Mouse (Mus musculus) liver, postnatal 0 days (tissue): ENCODE results near the gene Ankrd31. TPM values are rescaled to one million over a fixed set of nuclear protein-coding genes. Genes with fewer than 3 reads are reported as not detected.
"Not testable (repeated sequence)": the region's sequence is repeated elsewhere in the genome, so short reads cannot be mapped to it uniquely, and the experiment has no call there.

Experiments
- ATAC-seq: fragments of 200-750 bp; cut with Nextera tagmentation; 2 replicates; pipeline ENCODE4 v1.8.0; 2017; ENCODE audit warnings: mild to moderate bottlenecking, moderate library complexity
- DNase-seq: peaks from one replicate; pipeline ENCODE4 v3.0.0-alpha.2; 2016
- H3K27ac ChIP-seq: fragments of 300-500 bp; sonication (generic); 2 replicates; pipeline ENCODE4 v1.5.1; 2014; ENCODE audit warnings: antibody characterized with exemption, moderate library complexity, mild to moderate bottlenecking, low read depth
- H3K27me3 ChIP-seq: fragments of 300-500 bp; sonication (generic); 2 replicates; pipeline ENCODE4 v1.6.1; 2014; ENCODE audit warnings: low read length, control low read depth, mixed read lengths; ENCODE audit not compliant: insufficient read depth
- H3K36me3 ChIP-seq: fragments of 300-500 bp; sonication (generic); replicated peaks from 2 replicates; pipeline ENCODE4 v1.6.1; 2014; ENCODE audit warnings: mild to moderate bottlenecking, control low read depth, low read length, moderate library complexity, mixed read lengths; ENCODE audit not compliant: insufficient read depth
- H3K4me1 ChIP-seq: fragments of 300-500 bp; sonication (generic); 2 replicates; pipeline ENCODE4 v1.6.1; 2014; ENCODE audit warnings: antibody characterized with exemption, mild to moderate bottlenecking, control low read depth; ENCODE audit not compliant: insufficient read depth
- H3K4me2 ChIP-seq: fragments of 300-500 bp; sonication (generic); 2 replicates; pipeline ENCODE4 v1.6.1; 2014; ENCODE audit warnings: low read depth, mild to moderate bottlenecking, low read length, moderate library complexity, mixed read lengths
- H3K4me3 ChIP-seq: fragments of 300-500 bp; sonication (generic); 2 replicates; pipeline ENCODE4 v1.5.1; 2014; ENCODE audit warnings: low read depth, low read length
- H3K9ac ChIP-seq: fragments of 300-500 bp; sonication (generic); replicated peaks from 2 replicates; pipeline ENCODE4 v1.6.1; 2014; ENCODE audit warnings: mild to moderate bottlenecking, moderate library complexity
- H3K9me3 ChIP-seq: fragments of 300-500 bp; sonication (generic); 2 replicates; pipeline ENCODE4 v1.6.1; 2016; ENCODE audit warnings: mild to moderate bottlenecking, control low read depth, low read length, mixed read lengths
- CTCF ChIP-seq: sonication (generic); IDR thresholded peaks from 2 replicates; pipeline ENCODE4 v1.5.1; 2016; ENCODE audit warnings: antibody characterized with exemption, low read depth
- EP300 ChIP-seq: IDR thresholded peaks from 2 replicates; pipeline ENCODE4 v1.6.1; 2016; ENCODE audit warnings: antibody characterized with exemption, low read depth, mild to moderate bottlenecking
- WGBS: fragments of 180-500 bp; shearing (Covaris S2); extraction: QIAGEN DNeasy Blood & Tissue Kit; methylation state at CpG from one replicate; pipeline ENCODE4 v1.1.7; 2014; ENCODE audit not compliant: insufficient replicate concordance; 5-methylcytosine and 5-hydroxymethylcytosine counted together
- polyA plus RNA-seq: library from polyadenylated mRNA; unstranded; fragments of >200 nt; fragmentation: Nextera tagmentation; extraction: Ambion mirVana; gene quantifications from 2 replicates; pipeline ENCODE4 v1.2.1, GENCODE M21; 2015

The Ankrd31 gene
- polyA plus RNA-seq, 1 experiment from 2014 or later: 0.02 TPM

DNA sequence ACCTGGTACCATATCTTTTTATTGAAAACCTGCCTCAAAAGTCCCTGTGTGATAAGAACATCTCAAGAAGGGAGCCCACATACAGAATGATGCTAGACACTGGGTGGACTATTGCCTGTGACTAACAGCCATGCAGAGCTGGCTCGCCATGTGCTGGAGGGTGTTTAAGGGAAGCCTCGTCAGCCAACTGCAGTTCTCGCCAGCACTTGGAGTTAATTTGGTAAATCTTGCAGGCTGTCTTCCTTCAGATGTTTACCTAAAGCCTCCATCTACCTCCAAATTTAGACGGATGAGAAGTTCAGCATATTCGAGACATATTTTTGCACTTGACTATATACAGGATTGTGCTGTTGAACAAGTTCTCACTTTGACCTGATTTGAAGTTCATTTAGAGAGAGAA is 184.7 kb downstream of the Ankrd31 start:
- no peaks in the 10 kb centered on the region for H3K27me3 ChIP-seq
- no peaks in the 10 kb centered on the region for H3K36me3 ChIP-seq
- DNase-seq (no peak), ATAC-seq (no peak)
- WGBS: 75% methylated on average over 5 of the region's 5 CpGs
- H3K9ac ChIP-seq: no peak overlapping the region
- H3K9me3 ChIP-seq: no peaks in the 10 kb centered on the region
- no peak overlapping the region for H3K4me3 ChIP-seq
- no peaks in the 10 kb centered on the region for H3K4me1 ChIP-seq
- TF ChIP-seq EP300 (no peak), CTCF (no peak)
- H3K27ac ChIP-seq: no peak overlapping the region
- H3K4me2 ChIP-seq: no peak overlapping the region

DNA sequence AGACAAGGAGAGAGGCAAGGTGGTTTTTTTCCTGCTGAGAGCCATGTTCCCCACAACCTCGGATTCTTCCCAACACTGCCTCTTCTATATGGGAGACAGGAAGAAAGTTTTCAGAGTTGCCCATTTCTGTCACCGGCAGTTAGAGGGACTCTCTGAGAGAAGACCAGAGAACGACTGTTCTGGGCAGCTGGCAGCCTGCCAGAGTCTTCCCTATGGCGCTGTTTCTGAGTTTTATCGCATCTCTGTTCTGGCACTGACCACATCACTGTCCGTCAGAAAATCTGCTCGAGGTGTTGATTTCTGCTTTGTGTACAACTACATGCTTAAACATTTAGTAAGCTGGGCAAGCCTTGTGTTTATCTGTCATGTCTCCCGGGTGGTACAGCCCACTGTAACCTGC is 185.3 kb downstream of the Ankrd31 start:
- Histone ChIP-seq H3K27ac (no peak overlapping the region), H3K4me3 (no peak overlapping the region), H3K36me3 (no peaks in the 10 kb centered on the region), H3K4me1 (no peaks in the 10 kb centered on the region), H3K27me3 (no peaks in the 10 kb centered on the region), H3K9ac (no peak overlapping the region), H3K9me3 (no peaks in the 10 kb centered on the region), H3K4me2 (no peak overlapping the region)
- no peak for TF ChIP-seq CTCF
- no peak for TF ChIP-seq EP300
- WGBS: 58% methylated on average over 8 of the region's 8 CpGs
- DNase-seq (no peak), ATAC-seq (no peak)

DNA sequence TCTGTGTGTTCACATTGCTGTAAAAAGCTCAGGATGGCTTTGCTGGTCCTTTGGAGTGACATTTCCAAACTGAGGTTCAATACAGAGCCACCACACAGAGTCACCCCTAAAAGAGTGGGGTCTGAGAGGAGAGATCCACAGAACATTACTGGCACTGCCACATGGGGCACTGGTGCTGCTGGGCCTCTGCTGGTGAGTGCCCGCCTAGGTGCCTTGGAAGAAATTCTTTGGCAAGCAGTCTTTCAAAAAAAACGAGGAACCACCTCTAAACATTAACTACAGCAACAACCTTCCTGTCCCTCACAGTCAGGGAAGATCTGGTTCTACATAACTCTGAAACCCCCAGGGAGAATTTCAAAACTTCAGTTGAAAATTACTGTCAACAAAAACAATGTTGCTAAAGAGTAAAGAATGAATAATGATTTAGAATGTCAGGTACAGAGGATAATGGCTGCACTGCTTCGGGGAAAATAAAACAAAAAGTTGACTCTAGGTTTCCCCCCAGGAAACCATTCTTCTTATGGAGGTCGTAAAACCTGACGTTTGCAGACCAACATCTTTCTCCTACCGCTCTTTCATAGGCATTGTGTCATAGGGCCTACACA is 188.2 kb downstream of the Ankrd31 start:
- TF ChIP-seq EP300: no peak
- TF ChIP-seq CTCF: no peak
- H3K4me1 ChIP-seq: no peaks in the 10 kb centered on the region
- no peak for ATAC-seq
- H3K36me3 ChIP-seq: no peaks in the 10 kb centered on the region
- H3K4me2 ChIP-seq: no peak overlapping the region
- no peak overlapping the region for H3K9ac ChIP-seq
- no peaks in the 10 kb centered on the region for H3K9me3 ChIP-seq
- no peaks in the 10 kb centered on the region for H3K27me3 ChIP-seq
- H3K27ac ChIP-seq: no peak overlapping the region
- WGBS: 51% methylated on average over 6 of the region's 6 CpGs
- H3K4me3 ChIP-seq: no peak overlapping the region
- no peak for DNase-seq

DNA sequence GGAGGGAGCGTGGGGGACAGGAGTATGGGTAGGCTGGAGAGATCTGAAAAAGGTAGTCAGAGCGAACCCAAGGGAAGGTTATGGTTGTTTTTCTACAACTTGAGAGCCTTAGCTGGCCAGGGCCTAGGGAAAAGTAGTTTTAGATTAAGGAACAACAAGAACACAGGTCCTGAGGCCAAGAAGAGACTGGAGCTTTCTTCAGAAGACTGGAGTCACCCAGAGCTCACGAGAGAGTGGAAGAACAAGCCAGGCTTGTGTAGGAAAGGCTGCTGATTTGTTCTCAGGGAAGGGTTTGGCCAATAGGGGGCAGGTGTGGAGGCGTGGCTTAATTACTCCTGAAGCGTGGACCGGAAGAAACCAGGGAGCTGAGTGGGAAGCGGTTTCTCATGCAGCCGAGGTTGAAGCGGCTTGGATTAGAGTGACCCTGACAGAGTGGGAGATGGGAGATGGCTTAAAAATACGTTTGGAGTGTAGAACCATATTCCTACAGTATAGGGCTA is 189.0 kb downstream of the Ankrd31 start:
- no peaks in the 10 kb centered on the region for H3K27me3 ChIP-seq
- H3K4me1 ChIP-seq: no peaks in the 10 kb centered on the region
- no peak overlapping the region for H3K4me3 ChIP-seq
- no peaks in the 10 kb centered on the region for H3K36me3 ChIP-seq
- H3K9me3 ChIP-seq: no peaks in the 10 kb centered on the region
- no peak overlapping the region for H3K4me2 ChIP-seq
- no peak overlapping the region for H3K9ac ChIP-seq
- DNase-seq: no peak
- ATAC-seq: no peak
- 66% methylated on average over 10 of the region's 10 CpGs for WGBS
- H3K27ac ChIP-seq: no peak overlapping the region
- 0 out of 2 replicates have a peak, but pooled peaks have one; percentile 8 for TF ChIP-seq CTCF
- TF ChIP-seq EP300: no peak

DNA sequence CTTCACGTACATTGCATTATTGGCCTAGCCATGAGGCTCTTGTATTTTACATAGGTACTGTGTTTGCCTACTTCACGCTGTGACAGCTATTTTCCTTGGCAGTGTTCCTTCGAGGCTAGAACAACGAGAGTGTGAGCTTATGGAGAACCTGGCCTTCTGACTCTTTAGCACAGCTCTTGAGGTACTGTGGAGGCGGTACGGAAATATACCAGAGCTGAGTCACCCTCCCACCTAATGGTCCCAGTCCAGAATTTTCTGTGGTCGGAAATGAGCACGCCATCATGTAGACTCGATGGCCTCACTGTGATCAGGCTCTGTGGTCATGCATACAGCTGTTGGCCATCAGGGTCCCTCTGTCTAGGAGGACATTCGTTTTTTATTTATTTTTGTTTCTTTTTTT is 191.6 kb downstream of the Ankrd31 start:
- ATAC-seq (no peak), DNase-seq (no peak)
- H3K4me1 ChIP-seq: peaks cover 3% of the 10 kb centered on the region; the same call in 1 of the 2 replicates
- 75% methylated on average over 10 of the region's 10 CpGs for WGBS
- no peak overlapping the region for H3K9ac ChIP-seq
- no peaks in the 10 kb centered on the region for H3K27me3 ChIP-seq
- no peaks in the 10 kb centered on the region for H3K9me3 ChIP-seq
- TF ChIP-seq EP300 (no peak), CTCF (no peak)
- H3K4me2 ChIP-seq: no peak overlapping the region
- H3K4me3 ChIP-seq: no peak overlapping the region
- H3K27ac ChIP-seq: no peak overlapping the region
- H3K36me3 ChIP-seq: no peaks in the 10 kb centered on the region

DNA sequence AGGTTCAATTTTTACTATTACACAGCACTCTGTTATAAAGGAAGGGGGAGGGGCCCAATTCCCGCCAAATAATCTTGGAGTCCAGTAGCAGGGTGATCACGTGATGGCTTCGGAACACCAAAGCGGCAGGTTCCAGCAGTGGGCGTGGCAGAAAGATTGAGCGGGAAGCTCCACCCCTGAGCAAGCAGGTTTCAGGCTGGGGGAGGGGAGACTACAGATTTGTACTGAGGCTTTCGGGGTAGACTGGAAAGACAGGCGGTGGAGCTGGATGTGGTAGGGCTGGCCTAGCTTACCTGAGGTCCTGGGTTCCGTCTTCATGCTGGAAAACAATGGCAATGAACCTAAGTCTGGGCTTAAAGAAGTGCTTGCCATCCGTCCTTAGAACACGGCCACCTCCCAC is 193.4 kb downstream of the Ankrd31 start:
- ATAC-seq, H3K9ac ChIP-seq, H3K4me2 ChIP-seq, H3K4me3 ChIP-seq, H3K9me3 ChIP-seq, H3K27ac ChIP-seq, H3K27me3 ChIP-seq, DNase-seq, H3K36me3 ChIP-seq, H3K4me1 ChIP-seq: not testable (repeated sequence)
- WGBS: 80% methylated on average over 11 of the region's 11 CpGs
